Mouse (Mus musculus): Measurements from ENCODE around the gene Efhc1. TPM values are rescaled to one million over a fixed set of nuclear protein-coding genes. Genes with fewer than 3 reads are reported as not detected.

The Efhc1 gene
- polyA plus RNA-seq, 1 experiment from 2014 or later, result 2.0 TPM

DNA sequence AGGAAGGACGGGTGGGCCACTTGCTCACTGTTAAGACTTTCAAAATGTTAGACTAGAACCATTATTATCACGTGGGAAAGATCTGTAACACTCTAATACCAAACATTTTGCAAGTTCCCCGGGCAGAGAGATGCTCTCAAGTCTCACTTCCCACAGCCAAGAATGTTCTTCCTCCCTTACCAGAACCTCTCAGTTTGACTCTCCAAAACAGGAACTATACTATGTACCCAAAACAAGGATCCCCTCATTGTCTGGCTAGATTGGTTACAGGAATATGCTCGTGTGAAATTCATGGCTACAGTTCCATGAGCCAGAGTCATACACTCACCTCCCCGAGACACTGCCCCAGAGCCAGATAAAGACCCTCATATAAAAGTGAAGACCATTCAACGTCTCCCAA lies 84.5 kb downstream of the Efhc1 start:
- Histone ChIP-seq H3K4me3 (replicated peaks; ENCODE audit: low read length) (no peak overlapping the region), H3K9me3 (ENCODE audit: control insufficient read depth, low read length) (no peaks in the 10 kb centered on the region), H3K27ac (ENCODE audit: low read length) (no peak overlapping the region), H3K36me3 (ENCODE audit: control insufficient read depth, insufficient read depth) (no peaks in the 10 kb centered on the region), H3K4me1 (replicated peaks; ENCODE audit: control insufficient read depth, insufficient read depth, low read length) (no peaks in the 10 kb centered on the region), H3K9ac (replicated peaks; ENCODE audit: low read depth, low read length) (no peak overlapping the region), H3K4me2 (ENCODE audit: low read length) (no peak overlapping the region), H3K27me3 (replicated peaks; ENCODE audit: control insufficient read depth, insufficient read depth, low read length) (no peaks in the 10 kb centered on the region)
- no peak for ATAC-seq
- 84% methylated on average over 6 of the region's 6 CpGs for WGBS

GRCm38 (mm10) chr1:21037881-21038601 lies 86.6 kb downstream of the Efhc1 start:
- Histone ChIP-seq H3K27me3 (replicated peaks; ENCODE audit: control insufficient read depth, insufficient read depth, low read length) (no peaks in the 10 kb centered on the region), H3K27ac (ENCODE audit: low read length) (no peak overlapping the region), H3K4me1 (replicated peaks; ENCODE audit: control insufficient read depth, insufficient read depth, low read length) (no peaks in the 10 kb centered on the region), H3K9me3 (ENCODE audit: control insufficient read depth, low read length) (no peaks in the 10 kb centered on the region), H3K4me2 (ENCODE audit: low read length) (no peak overlapping the region), H3K4me3 (replicated peaks; ENCODE audit: low read length) (no peak overlapping the region), H3K9ac (replicated peaks; ENCODE audit: low read depth, low read length) (no peak overlapping the region), H3K36me3 (ENCODE audit: control insufficient read depth, insufficient read depth) (no peaks in the 10 kb centered on the region)
- no peak for ATAC-seq
- 88% methylated on average over 6 of the region's 6 CpGs for WGBS

GRCm38 (mm10) chr1:21039564-21039963 lies 88.1 kb downstream of the Efhc1 start:
- H3K27me3 ChIP-seq (replicated peaks; ENCODE audit: control insufficient read depth, insufficient read depth, low read length), result no peaks in the 10 kb centered on the region
- H3K9me3 ChIP-seq (ENCODE audit: control insufficient read depth, low read length), result no peaks in the 10 kb centered on the region
- WGBS, result 83% methylated on average over 3 of the region's 3 CpGs
- H3K27ac ChIP-seq (ENCODE audit: low read length), result no peak overlapping the region
- no peak overlapping the region for H3K9ac ChIP-seq (replicated peaks; ENCODE audit: low read depth, low read length)
- ATAC-seq, result peak; percentile 45
- H3K36me3 ChIP-seq (ENCODE audit: control insufficient read depth, insufficient read depth), result no peaks in the 10 kb centered on the region
- H3K4me2 ChIP-seq (ENCODE audit: low read length), result no peak overlapping the region
- H3K4me3 ChIP-seq (replicated peaks; ENCODE audit: low read length), result no peak overlapping the region
- H3K4me1 ChIP-seq (replicated peaks; ENCODE audit: control insufficient read depth, insufficient read depth, low read length), result no peaks in the 10 kb centered on the region

DNA sequence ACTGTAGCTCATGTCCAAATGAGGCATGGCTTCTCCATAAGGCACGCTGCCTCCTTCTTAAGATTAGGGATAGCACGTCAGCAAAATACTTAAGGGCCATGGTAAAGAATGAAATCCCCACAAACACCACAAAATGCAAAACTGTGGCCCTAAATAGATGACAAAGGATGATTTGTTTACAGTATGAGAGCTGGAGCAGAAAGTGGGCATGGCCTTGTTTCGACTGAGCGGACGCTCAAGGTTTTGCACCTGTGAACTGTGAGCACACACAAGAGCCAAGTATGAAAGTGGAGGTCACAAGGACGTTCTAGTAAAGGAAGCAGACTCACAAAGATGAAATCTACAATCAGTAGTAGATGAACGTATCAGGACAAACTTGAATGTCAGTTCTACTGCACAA lies 88.7 kb downstream of the Efhc1 start:
- Histone ChIP-seq H3K9ac (replicated peaks; ENCODE audit: low read depth, low read length) (no peak overlapping the region), H3K9me3 (ENCODE audit: control insufficient read depth, low read length) (no peaks in the 10 kb centered on the region), H3K27me3 (replicated peaks; ENCODE audit: control insufficient read depth, insufficient read depth, low read length) (no peaks in the 10 kb centered on the region), H3K27ac (ENCODE audit: low read length) (no peak overlapping the region), H3K4me2 (ENCODE audit: low read length) (no peak overlapping the region), H3K4me3 (replicated peaks; ENCODE audit: low read length) (no peak overlapping the region), H3K36me3 (ENCODE audit: control insufficient read depth, insufficient read depth) (no peaks in the 10 kb centered on the region), H3K4me1 (replicated peaks; ENCODE audit: control insufficient read depth, insufficient read depth, low read length) (no peaks in the 10 kb centered on the region)
- no peak for ATAC-seq
- 93% methylated on average over 7 of the region's 7 CpGs for WGBS

Other genes with a start within 250 kb of the Efhc1 start
- gene Il17a, start 220.7 kb upstream of the Efhc1 start, polyA plus RNA-seq (2015; fragmentation: Nextera tagmentation; extraction: Ambion mirVana), result not detected in 2 replicates
- not detected in 2 replicates for gene Il17f, start 161.0 kb upstream of the Efhc1 start, polyA plus RNA-seq (2015; fragmentation: Nextera tagmentation; extraction: Ambion mirVana)
- 48.3 and 51.7 TPM in 2 replicates for gene Mcm3, start 131.3 kb upstream of the Efhc1 start, polyA plus RNA-seq (2015; fragmentation: Nextera tagmentation; extraction: Ambion mirVana)
- gene Paqr8, start 61.0 kb upstream of the Efhc1 start, polyA plus RNA-seq (2015; fragmentation: Nextera tagmentation; extraction: Ambion mirVana), result 23.8 and 26.4 TPM in 2 replicates
- 2.0 and 2.3 TPM in 2 replicates for gene Tram2, start 127.6 kb downstream of the Efhc1 start, polyA plus RNA-seq (2015; fragmentation: Nextera tagmentation; extraction: Ambion mirVana)